ENCODE assay signal across 17 mouse cellular contexts in the genomic region with DNA sequence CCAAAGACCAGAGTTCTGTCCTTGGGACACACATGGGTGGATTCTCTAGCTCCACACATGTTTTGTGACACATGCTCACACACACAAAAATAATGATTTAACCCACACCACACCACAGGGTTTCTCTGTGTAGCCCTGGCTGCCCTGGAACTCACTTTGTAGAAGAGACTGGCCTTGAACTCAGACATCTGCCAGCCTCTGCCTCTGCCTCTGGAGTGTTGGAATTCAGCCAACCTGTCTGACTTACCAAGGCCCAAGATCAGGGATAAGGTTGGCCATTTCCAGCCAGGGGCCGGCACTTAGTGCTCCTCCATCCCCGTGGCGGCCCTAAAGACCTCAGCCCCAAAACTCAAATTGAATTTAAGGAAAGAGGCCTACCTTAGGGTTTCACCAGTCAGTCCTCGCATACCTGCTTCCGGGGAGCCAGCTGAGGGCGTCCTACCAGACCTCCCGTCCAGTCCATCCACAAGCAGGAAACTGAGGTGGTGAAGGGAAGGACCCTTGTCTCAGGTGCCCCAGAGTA. TPM values are rescaled to one million over a fixed set of nuclear protein-coding genes. Genes with fewer than 3 reads are reported as not detected.
DNase-seq lines count a peak whose midpoint lies in the region; TF ChIP-seq lines count a peak whose summit lies in the region.
"Had no signal": no experiment of that assay in that cellular context is flagged by ENCODE, and none has a peak within 500 bp of the region (broad histone marks: within the 10 kb centered on the region; RNA-seq: fewer than 3 reads in every experiment).

No protein-coding gene starts in this region.

- intact Hi-C loops in heart, postnatal 36 days (cut with DNase I) = loop anchor here (5.0 kb wide), 1 partner anchor 181 kb away; no protein-coding TSS in a partner anchor

- peaks cover 12% of the 10 kb centered on the region; the same call in 1 of the 2 replicates for H3K79me2 ChIP-seq in liver, adult 2 months (ENCODE audit: control insufficient read depth, insufficient read depth, low read length)

- no peak overlapping the region for H3K9ac ChIP-seq in liver, adult 2 months (ENCODE audit: low read depth, low read length)
- H3K9ac ChIP-seq: hindbrain, embryonic 14.5 days; midbrain, embryonic 15.5 days had no signal

- TF ChIP-seq CTCF in liver, adult 2 months (IDR thresholded peaks at IDR 0.05; ENCODE audit: low read depth, low read length) = no peak

- no peaks in the 10 kb centered on the region for H3K36me3 ChIP-seq in liver, adult 2 months (ENCODE audit: control insufficient read depth, insufficient read depth, low read length)
- peaks cover 5% of the 10 kb centered on the region for H3K36me3 ChIP-seq in limb, embryonic 10.5 days
- H3K36me3 ChIP-seq: midbrain, embryonic 15.5 days had no signal

- peaks cover 17% of the 10 kb centered on the region for H3K4me1 ChIP-seq in liver, adult 2 months (ENCODE audit: control insufficient read depth, insufficient read depth, low read length)
- H3K4me1 ChIP-seq in limb, embryonic 10.5 days = peaks cover 52% of the 10 kb centered on the region

- WGBS in liver, adult 2 months = 91% methylated on average over 7 of the region's 7 CpGs
- 80% methylated on average over 7 of the region's 7 CpGs for WGBS in limb, embryonic 10.5 days

- H3K4me3 ChIP-seq in liver, adult 2 months (ENCODE audit: insufficient read depth, low read depth, low read length) = no peak overlapping the region
- H3K4me3 ChIP-seq in limb, embryonic 10.5 days = no peak overlapping the region
- H3K4me3 ChIP-seq: left cerebral cortex, adult 2 months; midbrain, embryonic 15.5 days had no signal

- peak; percentile 92 for DNase-seq in heart, adult 11 months
- no peak for DNase-seq in heart, postnatal 36 days
- DNase-seq in liver, adult 2 months (ENCODE audit: extremely low read depth, low read depth, low spot score) = peak; percentile 40
- no peak for DNase-seq in liver
- peak; percentile 44 to 48 for DNase-seq in adrenal gland, postnatal 36 days
- DNase-seq in limb, embryonic 10.5 days (ENCODE audit: low spot score) = peak; percentile 29
- no peak for DNase-seq in urinary bladder, adult 2 months (ENCODE audit: low spot score)
- DNase-seq in right cerebral cortex, postnatal 25 days = no peak
- DNase-seq: embryo, embryonic 11 days; gastrocnemius, postnatal 10 days; kidney, adult 18-20 months; lung, adult 2 months; thymus, postnatal 4 days had no signal

- no peak overlapping the region; the same call in 1 of the 2 replicates for H3K27ac ChIP-seq in liver, adult 2 months (replicated peaks; ENCODE audit: insufficient read depth, low read depth, low read length)
- peak overlapping the region; percentile 34 for H3K27ac ChIP-seq in limb, embryonic 10.5 days
- H3K27ac ChIP-seq: hindbrain, embryonic 14.5 days; midbrain, embryonic 15.5 days had no signal

- no peaks in the 10 kb centered on the region for H3K27me3 ChIP-seq in liver, adult 2 months (ENCODE audit: control insufficient read depth, insufficient read depth, low read length)
- H3K27me3 ChIP-seq in limb, embryonic 10.5 days (ENCODE audit: low read depth, poor library complexity, severe bottlenecking) = no peaks in the 10 kb centered on the region

- no peaks in the 10 kb centered on the region for H3K9me3 ChIP-seq in limb, embryonic 10.5 days (replicated peaks)
- H3K9me3 ChIP-seq: midbrain, embryonic 15.5 days had no signal

- no peak for TF ChIP-seq POLR2A in liver, adult 2 months (IDR thresholded peaks at IDR 0.05; ENCODE audit: extremely low read depth, insufficient read depth, low read length)

RNA-seq across cellular contexts. Expression of gene Ctdsp1, which starts 2.9 kb away (rescaled TPM):
- total RNA-seq in heart, postnatal 36 days (2021) = 100 to 1,000 TPM; 127 to 133 TPM
- 27.1 and 41.9 TPM in 2 replicates for total RNA-seq in liver, adult 2 months (2014; rRNA removed)
- 167 and 185 TPM in 2 replicates for polyA plus RNA-seq in liver, adult 2 months (2012; rRNA removed)
- 100 to 1,000 TPM; 128 to 176 TPM for total RNA-seq in adrenal gland, postnatal 36 days (2021)
- polyA plus RNA-seq in limb, embryonic 10.5 days (2016; fragmentation: Nextera tagmentation; extraction: Ambion mirVana) = 50.5 and 61.4 TPM in 2 replicates
- polyA plus RNA-seq in urinary bladder, adult 2 months (2012; rRNA removed) = 93.7 and 117 TPM in 2 replicates

RNA-seq across cellular contexts. Expression of gene Slc11a1, which starts 13.5 kb away (rescaled TPM):
- total RNA-seq in heart, postnatal 36 days (2021) = 1 to 10 TPM; 4.7 to 5.5 TPM
- total RNA-seq in liver, adult 2 months (2014; rRNA removed) = 17.5 and 23.4 TPM in 2 replicates
- polyA plus RNA-seq in liver, adult 2 months (2012; rRNA removed) = 10.8 and 21.4 TPM in 2 replicates
- total RNA-seq in adrenal gland, postnatal 36 days (2021) = 10 to 100 TPM in 1 of 2 experiments, 1 to 10 TPM in 1; 7.9 to 13.1 TPM
- polyA plus RNA-seq in limb, embryonic 10.5 days (2016; fragmentation: Nextera tagmentation; extraction: Ambion mirVana) = 0.69 and 1.2 TPM in 2 replicates
- 13.2 and 16.5 TPM in 2 replicates for polyA plus RNA-seq in urinary bladder, adult 2 months (2012; rRNA removed)

RNA-seq across cellular contexts. Expression of gene Vil1, which starts 20.7 kb away (rescaled TPM):
- 1 to 10 TPM in 1 of 2 experiments, under 1 TPM in 1; 0.86 to 1.3 TPM for total RNA-seq in heart, postnatal 36 days (2021)
- total RNA-seq in liver, adult 2 months (2014; rRNA removed) = 0.13 and 0.18 TPM in 2 replicates
- 0.22 and 0.26 TPM in 2 replicates for polyA plus RNA-seq in liver, adult 2 months (2012; rRNA removed)
- 1 to 10 TPM; 1.3 to 1.5 TPM for total RNA-seq in adrenal gland, postnatal 36 days (2021)
- 0.23 and 0.31 TPM in 2 replicates for polyA plus RNA-seq in limb, embryonic 10.5 days (2016; fragmentation: Nextera tagmentation; extraction: Ambion mirVana)
- 0.07 and 0.10 TPM in 2 replicates for polyA plus RNA-seq in urinary bladder, adult 2 months (2012; rRNA removed)
- total RNA-seq: megakaryocyte, adult 5-6 weeks had no signal

RNA-seq across cellular contexts. Expression of gene Catip, which starts 26.6 kb away (rescaled TPM):
- under 1 TPM; 0.19 to 0.41 TPM for total RNA-seq in heart, postnatal 36 days (2021)
- total RNA-seq in liver, adult 2 months (2014; rRNA removed) = 0.09 TPM in 1 of 2 replicates, not detected in the other
- polyA plus RNA-seq in liver, adult 2 months (2012; rRNA removed) = 0.09 TPM in 1 of 2 replicates, not detected in the other
- under 1 TPM; 0.23 to 0.26 TPM for total RNA-seq in adrenal gland, postnatal 36 days (2021)
- polyA plus RNA-seq in limb, embryonic 10.5 days (2016; fragmentation: Nextera tagmentation; extraction: Ambion mirVana) = 0.29 and 0.38 TPM in 2 replicates
- polyA plus RNA-seq in urinary bladder, adult 2 months (2012; rRNA removed) = 2.7 and 2.9 TPM in 2 replicates

Comparison
In these comparisons a context has a peak if more than half of its experiments do, and no peak if none do; other contexts are left out.
1. DNase-seq: peak in heart, adult 11 months (single experiment), liver, adult 2 months (single experiment), adrenal gland, postnatal 36 days (2 of 2) and limb, embryonic 10.5 days (single experiment); none in heart, postnatal 36 days (0 of 2), liver (single experiment), urinary bladder, adult 2 months (single experiment) and right cerebral cortex, postnatal 25 days (single experiment).